Mouse (Mus musculus) cerebellum, adult 11-12 months (tissue): ENCODE results near the gene Cpne5.
"Not testable (repeated sequence)": the region's sequence is repeated elsewhere in the genome, so short reads cannot be mapped to it uniquely, and the experiment has no call there.

Experiments used
- DNase-seq: peaks from one replicate; pipeline ENCODE4 v3.0.0; 2022

Gene Cpne5

GRCm38 (mm10) chr17:29122817-29123216 lies 115.2 kb downstream of the Cpne5 start:
- no peak for DNase-seq

- DNase-seq = no peak
Measured at GRCm38 (mm10) chr17:29120666-29121065, 117.3 kb downstream of the Cpne5 start.

DNA sequence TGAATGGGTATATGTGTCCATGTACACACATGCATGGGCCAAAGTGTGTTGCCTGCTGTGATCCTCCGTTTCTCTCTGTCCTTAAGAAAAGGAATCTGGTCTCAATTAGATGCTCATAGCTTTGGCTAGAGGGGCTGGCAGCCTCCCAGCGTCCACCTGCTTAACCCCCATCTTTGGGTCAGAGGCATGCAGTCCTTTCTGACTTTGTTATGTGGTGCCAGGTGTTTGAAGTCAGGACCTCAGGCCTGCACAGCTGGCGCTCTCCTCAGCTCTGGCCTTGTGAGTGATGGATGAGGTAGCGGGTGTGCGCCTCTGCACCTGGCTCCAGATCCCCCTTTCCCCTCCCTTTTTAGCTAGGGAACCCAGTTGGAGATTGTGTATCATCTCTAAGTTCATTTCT lies 119.9 kb downstream of the Cpne5 start:
- no peak for DNase-seq

- no peak for DNase-seq
Measured at GRCm38 (mm10) chr17:29117006-29117648, 120.8 kb downstream of the Cpne5 start.

DNA sequence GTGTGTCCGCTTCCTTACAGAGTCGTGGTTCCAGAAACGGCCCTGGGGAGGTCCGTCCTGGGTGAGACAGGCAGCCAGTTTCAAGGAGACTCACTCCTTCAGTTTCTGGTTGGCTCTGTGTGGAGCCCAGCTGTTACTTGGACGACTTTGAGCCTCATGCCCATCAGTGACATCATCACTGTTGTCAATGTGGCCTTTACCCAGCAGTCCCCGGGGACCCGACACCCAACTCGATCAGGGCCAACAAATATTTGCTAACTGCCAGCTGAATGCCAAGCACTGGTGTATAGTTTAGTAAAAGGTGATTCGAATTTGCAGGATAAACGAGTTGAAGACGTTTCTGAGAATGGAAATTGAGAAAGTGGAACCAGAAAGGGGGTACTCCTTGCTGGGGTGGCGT lies 121.9 kb downstream of the Cpne5 start:
- DNase-seq = no peak

DNA sequence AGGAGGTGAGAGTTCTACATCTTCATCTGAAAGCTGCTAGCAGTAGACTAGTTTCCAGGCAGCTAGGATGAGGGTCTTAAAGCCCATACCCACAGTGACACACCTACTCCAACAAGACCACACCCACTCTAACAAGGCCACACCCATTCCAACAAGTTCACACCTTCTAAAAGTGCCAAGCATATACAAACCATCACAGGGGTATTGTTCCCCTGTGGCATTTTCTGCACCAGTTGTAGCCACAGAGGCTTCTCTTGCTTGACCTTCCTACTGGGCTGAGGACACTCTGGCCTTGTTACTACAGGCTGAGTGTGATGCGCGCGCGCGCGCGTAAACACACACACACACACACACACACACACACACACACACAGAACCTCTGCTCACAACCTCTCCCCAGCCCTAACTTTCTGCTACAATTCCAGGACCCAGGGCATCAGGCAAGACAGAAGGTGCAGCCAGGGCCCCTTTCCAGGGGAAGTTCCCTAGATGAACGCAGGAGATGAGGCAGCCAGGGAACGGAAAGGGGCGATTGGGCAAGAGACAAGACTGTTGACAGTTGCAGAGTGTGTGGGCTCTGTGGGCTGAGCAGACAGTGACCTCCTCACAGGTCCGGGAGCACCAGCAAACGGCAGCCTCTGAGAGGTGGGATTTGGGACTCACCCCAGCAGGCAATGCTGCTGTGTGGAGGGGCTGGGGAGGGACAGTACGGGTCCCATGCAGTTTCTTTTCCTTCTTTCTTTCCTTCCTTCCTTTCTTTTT lies 124.2 kb downstream of the Cpne5 start, which contains the start of gene Rab44:
Gene Rab44, plus strand, starts transcription at position 555 of the 762 bp plus-strand sequence.
- no peak for DNase-seq

DNA sequence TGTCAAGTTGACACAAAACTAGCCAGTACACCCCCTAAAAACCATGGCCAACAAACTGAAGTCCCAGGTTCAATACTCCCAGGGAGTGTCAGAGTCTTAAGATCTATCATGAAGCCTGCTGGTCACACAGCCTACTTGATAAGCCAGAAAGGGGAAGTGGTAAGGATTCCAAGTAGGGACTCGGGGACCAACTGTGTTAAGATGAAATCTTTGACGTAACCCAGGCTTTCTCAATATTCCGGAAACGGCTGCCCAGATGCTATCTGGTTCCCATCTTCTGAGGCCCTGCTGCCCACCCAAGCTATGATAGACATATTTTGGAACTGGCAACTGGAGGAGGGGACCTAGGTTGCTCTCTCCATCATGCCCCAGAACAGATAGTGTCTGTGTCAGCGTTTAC lies 126.6 kb downstream of the Cpne5 start:
- no peak for DNase-seq

- DNase-seq = not testable (repeated sequence)
Measured at GRCm38 (mm10) chr17:29110356-29110755, 127.6 kb downstream of the Cpne5 start.
